Mouse (Mus musculus) E14TG2a.4 (cell line): ENCODE results near the gene Nomo1.

ENCODE experiments used
- CTCF ChIP-seq: conservative IDR thresholded peaks from 2 replicates; pipeline ENCODE4 v1.5.1; 2014; ENCODE audit warnings: low read length
- NANOG ChIP-seq: IDR thresholded peaks from 2 replicates; pipeline ENCODE4 v1.6.1; 2014; ENCODE audit warnings: borderline replicate concordance, low read length, mixed read lengths
- POU5F1 ChIP-seq: IDR thresholded peaks from 2 replicates; pipeline ENCODE4 v1.6.1; 2014; ENCODE audit warnings: low read length, borderline replicate concordance

- TF ChIP-seq CTCF (no peak), NANOG (no peak), POU5F1 (no peak)
Measured at GRCm38 (mm10) chr7:46076844-46077243, 43.3 kb downstream of the Nomo1 start.
